Mouse (Mus musculus) G1E (cell line): ENCODE data around the gene Fitm2. TPM values are rescaled to one million over a fixed set of nuclear protein-coding genes. Genes with fewer than 3 reads are reported as not detected.

ENCODE experiments used
- ATAC-seq: 2 replicates; pipeline ENCODE4 v1.8.0; 2016; ENCODE audit warnings: mild to moderate bottlenecking; ENCODE audit not compliant: insufficient number of reproducible peaks, poor library complexity, low FRiP score, severe bottlenecking; ENCODE audit errors: extremely low read depth
- DNase-seq: peaks from one replicate; pipeline ENCODE4 v3.0.0; 2012; ENCODE audit warnings: low spot score
- H3K27me3 ChIP-seq: 2 replicates; pipeline ENCODE4 v1.6.1; 2012; ENCODE audit warnings: mild to moderate bottlenecking, low read length, inconsistent platforms; ENCODE audit not compliant: insufficient read depth
- H3K36me3 ChIP-seq: replicated peaks from 2 replicates; pipeline ENCODE3; 2012; ENCODE audit warnings: mild to moderate bottlenecking, inconsistent platforms
- H3K4me1 ChIP-seq: 2 replicates; pipeline ENCODE4 v1.6.1; 2012; ENCODE audit warnings: low read depth, low read length, inconsistent platforms, mixed read lengths; ENCODE audit not compliant: insufficient read depth
- H3K4me3 ChIP-seq: 2 replicates; pipeline ENCODE4 v1.5.1; 2012; ENCODE audit warnings: low read depth, mild to moderate bottlenecking, inconsistent platforms, low read length, moderate library complexity, mixed read lengths
- H3K9me3 ChIP-seq: replicated peaks from 2 replicates; pipeline ENCODE4 v1.6.1; 2012; ENCODE audit warnings: inconsistent platforms
- CTCF ChIP-seq: IDR thresholded peaks from 2 replicates; pipeline ENCODE4 v1.5.1; 2012; ENCODE audit warnings: low read depth, low read length, inconsistent platforms, mixed read lengths
- GATA1 ChIP-seq: IDR thresholded peaks from 2 replicates; pipeline ENCODE4 v1.6.1; 2012; ENCODE audit warnings: borderline replicate concordance, low read length, inconsistent platforms, mixed read lengths
- GATA2 ChIP-seq: IDR thresholded peaks from 2 replicates; pipeline ENCODE4 v1.6.1; 2012; ENCODE audit warnings: low read depth, low read length, inconsistent platforms, borderline replicate concordance
- POLR2AphosphoS5 ChIP-seq: IDR thresholded peaks from 2 replicates; pipeline ENCODE4 v1.6.1; 2012; ENCODE audit warnings: low read depth, low read length, inconsistent platforms; ENCODE audit not compliant: insufficient replicate concordance
- TAL1 ChIP-seq: conservative IDR thresholded peaks from 2 replicates; pipeline ENCODE4 v1.6.1; 2012; ENCODE audit warnings: low read depth, low read length, inconsistent platforms, mixed read lengths
- polyA plus RNA-seq: library from polyadenylated mRNA; stranded (reverse); fragments of >175 nt; gene quantifications from 2 replicates; pipeline ENCODE4 v1.2.3, GENCODE M21; 2012
- total RNA-seq, 2 experiments: library from RNA; stranded (forward) in 1 of 2; stranded (reverse) in 1 of 2; fragments of 200-1000 nt in 1 of 2; fragments of >200 nt in 1 of 2; fragmentation: Nextera tagmentation in 1 of 2; gene quantifications; 2 replicates each; pipeline ENCODE4 v1.2.3; 2014 to 2017

The Fitm2 gene
- total and polyA plus RNA-seq, 3 experiments, result 4.0 to 6.8 (median 4.8) TPM

DNA sequence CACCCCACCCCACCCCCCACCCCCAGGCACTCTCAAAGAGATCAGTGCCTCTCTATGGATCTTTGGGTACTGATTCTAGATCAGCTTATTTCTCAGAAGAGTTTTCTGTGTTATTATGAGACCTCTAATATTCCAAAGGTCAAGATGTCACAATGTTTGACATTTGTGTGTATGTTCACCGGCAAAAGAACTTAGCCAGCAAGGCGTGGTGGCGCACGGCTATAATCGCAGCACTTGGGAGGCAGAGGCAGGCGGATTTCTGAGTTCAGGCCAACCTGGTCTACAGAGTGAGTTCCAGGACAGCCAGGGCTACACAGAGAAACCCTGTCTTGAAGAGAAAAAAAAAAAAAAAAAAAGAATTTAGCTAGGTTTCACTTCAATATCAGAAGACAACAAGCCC is 55.4 kb downstream of the Fitm2 start:
- Histone ChIP-seq H3K9me3 (no peaks in the 10 kb centered on the region), H3K4me1 (peaks cover 34% of the 10 kb centered on the region), H3K4me3 (no peak overlapping the region; the same call in 1 of the 2 replicates), H3K27me3 (no peaks in the 10 kb centered on the region), H3K36me3 (peaks cover 42% of the 10 kb centered on the region)
- DNase-seq, result no peak
- no peak for ATAC-seq
- TF ChIP-seq POLR2AphosphoS5, result no peak
- TF ChIP-seq GATA1, result no peak
- no peak for TF ChIP-seq GATA2
- no peak for TF ChIP-seq CTCF
- TF ChIP-seq TAL1, result no peak

Other genes starting within 250 kb of the Fitm2 start
- gene Jph2, start 74.6 kb downstream of the Fitm2 start, total RNA-seq (2014; fragmentation: Nextera tagmentation), result not detected in 2 replicates
- gene Jph2, start 74.6 kb downstream of the Fitm2 start, total RNA-seq (2017), result 0.05 TPM in 1 of 2 replicates, not detected in the other
- gene Jph2, start 74.6 kb downstream of the Fitm2 start, polyA plus RNA-seq, result not detected in 2 replicates
- 42.0 and 42.5 TPM in 2 replicates for gene Oser1, start 47.9 kb downstream of the Fitm2 start, total RNA-seq (2014; fragmentation: Nextera tagmentation)
- 84.2 and 89.8 TPM in 2 replicates for gene Oser1, start 47.9 kb downstream of the Fitm2 start, total RNA-seq (2017)
- gene Oser1, start 47.9 kb downstream of the Fitm2 start, polyA plus RNA-seq, result 14.0 TPM in 2 replicates
- not detected in 2 replicates for gene Gdap1l1, start 34.2 kb downstream of the Fitm2 start, total RNA-seq (2014; fragmentation: Nextera tagmentation)
- gene Gdap1l1, start 34.2 kb downstream of the Fitm2 start, total RNA-seq (2017), result 0.16 TPM in 1 of 2 replicates, not detected in the other
- gene Gdap1l1, start 34.2 kb downstream of the Fitm2 start, polyA plus RNA-seq, result not detected in 2 replicates
- not detected in 2 replicates for gene R3hdml, start 19.7 kb upstream of the Fitm2 start, total RNA-seq (2014; fragmentation: Nextera tagmentation)
- gene R3hdml, start 19.7 kb upstream of the Fitm2 start, total RNA-seq (2017), result not detected in 2 replicates
- not detected in 2 replicates for gene R3hdml, start 19.7 kb upstream of the Fitm2 start, polyA plus RNA-seq
- 0.19 and 0.38 TPM in 2 replicates for gene Hnf4a, start 34.2 kb upstream of the Fitm2 start, total RNA-seq (2014; fragmentation: Nextera tagmentation)
- gene Hnf4a, start 34.2 kb upstream of the Fitm2 start, total RNA-seq (2017), result 0.05 and 0.17 TPM in 2 replicates
- 0.17 and 0.26 TPM in 2 replicates for gene Hnf4a, start 34.2 kb upstream of the Fitm2 start, polyA plus RNA-seq
- 20.5 and 23.0 TPM in 2 replicates for gene Ttpal, start 129.7 kb upstream of the Fitm2 start, total RNA-seq (2014; fragmentation: Nextera tagmentation)
- 18.4 and 22.3 TPM in 2 replicates for gene Ttpal, start 129.7 kb upstream of the Fitm2 start, total RNA-seq (2017)
- 13.8 and 18.2 TPM in 2 replicates for gene Ttpal, start 129.7 kb upstream of the Fitm2 start, polyA plus RNA-seq
- gene Serinc3, start 172.5 kb upstream of the Fitm2 start, total RNA-seq (2014; fragmentation: Nextera tagmentation), result 71.8 and 156 TPM in 2 replicates
- 51.6 and 55.0 TPM in 2 replicates for gene Serinc3, start 172.5 kb upstream of the Fitm2 start, total RNA-seq (2017)
- gene Serinc3, start 172.5 kb upstream of the Fitm2 start, polyA plus RNA-seq, result 5.8 and 7.2 TPM in 2 replicates
- gene Pkig, start 185.8 kb upstream of the Fitm2 start, total RNA-seq (2014; fragmentation: Nextera tagmentation), result 17.7 and 47.9 TPM in 2 replicates
- 28.1 and 28.8 TPM in 2 replicates for gene Pkig, start 185.8 kb upstream of the Fitm2 start, total RNA-seq (2017)
- 166 and 211 TPM in 2 replicates for gene Pkig, start 185.8 kb upstream of the Fitm2 start, polyA plus RNA-seq